Mouse (Mus musculus) layer of hippocampus, adult 18-20 months (tissue): ENCODE results near the gene Gfy. TPM values are rescaled to one million over a fixed set of nuclear protein-coding genes. Genes with fewer than 3 reads are reported as not detected.
A peak's percentile ranks its signal among the peaks of the same experiment; 100 is the strongest.
"Not testable (repeated sequence)": the region's sequence is repeated elsewhere in the genome, so short reads cannot be mapped to it uniquely, and the experiment has no call there.

Experiments used
- DNase-seq, 2 experiments: peaks; one replicate each; pipeline ENCODE4 v3.0.0; 2022; ENCODE audit warnings: low spot score in 2 of 2
- total RNA-seq, 2 experiments: library from RNA; stranded (reverse); gene quantifications; 2 replicates each; pipeline ENCODE4 v1.2.3; 2021

Gfy gene
- total RNA-seq, 2 experiments from 2014 or later: 0.18 TPM; not detected in 1

DNA sequence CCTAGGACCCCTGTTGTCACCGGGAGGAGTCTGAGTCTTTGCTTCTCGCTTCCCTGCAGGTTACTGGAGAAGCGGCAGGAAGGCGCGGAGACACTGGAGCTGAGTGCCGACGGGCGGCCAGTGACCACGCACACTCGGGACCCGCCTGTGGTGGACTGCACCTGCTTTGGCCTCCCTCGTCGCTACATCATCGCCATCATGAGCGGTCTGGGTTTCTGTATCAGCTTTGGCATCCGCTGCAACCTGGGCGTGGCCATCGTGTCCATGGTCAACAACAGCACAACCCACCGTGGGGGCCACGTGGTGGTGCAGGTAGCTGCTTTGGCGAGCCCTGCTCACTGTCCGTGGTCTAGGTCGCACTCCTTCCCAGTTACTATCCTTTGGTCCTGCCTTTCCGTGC is 10.7 kb downstream of the Gfy start:
- DNase-seq: peak in 1 of 2 experiments; percentile 22

DNA sequence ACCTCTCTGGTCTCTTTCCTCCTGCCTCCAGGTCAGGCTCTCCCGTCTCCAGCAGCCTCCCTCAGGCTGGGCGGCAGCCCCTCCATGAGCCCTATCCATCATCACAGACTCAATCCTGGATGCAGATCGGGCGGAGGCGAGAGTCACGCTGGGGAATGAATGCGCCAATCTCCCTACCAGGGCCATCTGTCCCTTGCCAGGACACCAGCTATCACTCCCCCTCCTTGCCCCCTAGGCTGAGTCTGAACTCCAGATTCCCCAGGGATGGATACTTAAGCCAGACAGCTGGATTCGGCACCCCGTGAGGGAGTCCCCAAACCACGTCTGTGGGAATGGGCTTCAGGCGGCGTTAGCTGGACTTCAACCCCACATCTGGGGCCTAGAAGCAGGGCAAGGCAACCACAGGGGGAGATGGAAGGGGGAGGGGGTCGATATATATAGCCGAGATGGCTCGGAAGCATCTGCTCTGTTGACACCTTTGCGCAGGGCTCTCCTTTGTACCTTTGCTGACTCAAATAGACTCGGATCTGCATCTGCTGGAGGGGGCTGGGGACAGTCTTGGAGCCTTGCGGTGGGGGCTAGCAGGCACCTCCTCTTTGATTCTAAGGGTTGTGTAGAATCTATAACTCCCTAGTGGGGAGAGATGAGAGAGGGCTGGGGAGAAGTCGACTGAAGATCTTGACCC is 11.5 kb downstream of the Gfy start:
- DNase-seq: peak; percentile 77 to 84

- DNase-seq: peak in 1 of 2 experiments; percentile 82
Observed at GRCm38 (mm10) chr7:45166950-45167401, 12.4 kb downstream of the Gfy start.

DNA sequence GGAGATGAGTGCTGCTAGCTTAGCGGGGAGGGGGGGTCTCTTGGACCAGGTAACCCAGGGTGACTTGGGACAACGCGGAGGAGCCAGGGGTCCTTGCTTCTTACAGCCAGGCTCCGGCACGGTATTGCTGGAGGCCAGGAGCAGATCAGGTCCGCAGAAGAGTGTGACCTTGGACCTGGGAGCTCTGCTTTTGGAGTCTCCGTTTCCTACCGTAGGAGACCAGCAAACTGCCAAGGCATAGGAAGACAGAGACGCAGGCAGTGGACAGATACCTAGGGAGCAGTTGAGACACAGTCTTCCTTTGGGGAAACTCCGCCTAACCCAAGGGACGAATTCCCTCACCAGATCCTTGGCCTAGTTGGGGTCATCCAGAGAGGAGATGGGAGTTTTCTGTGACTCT is 13.7 kb downstream of the Gfy start:
- no peak for DNase-seq

DNA sequence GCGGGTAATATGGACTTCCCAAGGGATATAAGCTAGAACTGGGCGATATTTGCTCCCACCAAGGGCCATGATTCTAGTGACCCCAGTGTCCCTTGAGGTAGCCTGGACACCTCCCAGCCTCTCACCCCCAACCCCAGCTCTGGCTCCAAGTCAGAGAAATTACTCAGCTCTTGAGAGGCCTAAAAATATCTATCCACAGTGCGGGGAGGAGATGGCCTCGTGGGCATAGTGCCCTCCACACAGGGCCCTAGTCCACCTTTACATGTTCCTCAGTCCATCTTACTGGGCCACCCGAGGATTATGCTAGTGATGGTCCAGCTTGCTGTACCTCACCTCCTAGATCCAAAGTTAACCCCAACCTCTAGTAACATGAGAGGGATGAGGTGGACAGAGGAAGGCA is 14.5 kb downstream of the Gfy start:
- DNase-seq: peak in 1 of 2 experiments; percentile 30

DNA sequence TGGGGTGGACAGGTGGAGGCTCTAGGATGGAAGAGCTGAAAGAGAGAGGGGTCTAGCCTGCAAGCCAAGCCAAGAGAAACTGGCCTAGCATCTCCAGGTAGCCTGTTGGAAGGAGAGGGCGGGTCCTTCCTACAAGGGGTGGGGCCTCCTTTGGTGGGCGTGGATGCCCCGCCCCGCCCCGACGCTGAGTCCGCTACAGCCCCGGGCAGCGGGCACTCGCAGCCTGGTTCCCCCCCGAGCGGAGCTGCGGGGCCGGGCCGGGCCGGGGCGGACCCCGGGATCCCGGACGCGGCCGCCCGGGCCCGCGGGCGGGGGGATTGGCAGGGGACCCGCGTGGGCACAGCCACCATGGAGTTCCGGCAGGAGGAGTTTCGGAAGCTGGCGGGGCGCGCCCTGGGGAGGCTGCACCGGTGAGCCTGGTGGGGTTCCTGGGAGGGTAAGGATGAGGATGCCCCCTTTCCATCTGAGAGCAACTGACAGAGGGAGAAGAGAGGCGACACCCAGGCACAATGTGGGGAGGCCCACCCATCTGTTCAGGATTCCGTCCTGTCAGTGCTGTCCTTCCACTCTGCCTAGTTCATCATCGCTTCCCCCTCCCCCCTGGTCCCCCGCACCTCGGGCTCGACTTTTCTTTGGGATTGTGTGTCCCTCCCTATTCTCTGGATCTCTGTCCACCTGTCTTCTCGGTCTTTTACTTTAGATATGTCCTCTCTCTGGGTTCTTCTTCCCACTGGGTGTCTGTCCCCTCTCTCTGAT is 15.5 kb downstream of the Gfy start, which contains the start of gene Slc17a7:
TSS of gene Slc17a7 (plus strand) at position 215 of the 756 bp plus-strand sequence.
- DNase-seq: peak in 1 of 2 experiments; percentile 74

DNA sequence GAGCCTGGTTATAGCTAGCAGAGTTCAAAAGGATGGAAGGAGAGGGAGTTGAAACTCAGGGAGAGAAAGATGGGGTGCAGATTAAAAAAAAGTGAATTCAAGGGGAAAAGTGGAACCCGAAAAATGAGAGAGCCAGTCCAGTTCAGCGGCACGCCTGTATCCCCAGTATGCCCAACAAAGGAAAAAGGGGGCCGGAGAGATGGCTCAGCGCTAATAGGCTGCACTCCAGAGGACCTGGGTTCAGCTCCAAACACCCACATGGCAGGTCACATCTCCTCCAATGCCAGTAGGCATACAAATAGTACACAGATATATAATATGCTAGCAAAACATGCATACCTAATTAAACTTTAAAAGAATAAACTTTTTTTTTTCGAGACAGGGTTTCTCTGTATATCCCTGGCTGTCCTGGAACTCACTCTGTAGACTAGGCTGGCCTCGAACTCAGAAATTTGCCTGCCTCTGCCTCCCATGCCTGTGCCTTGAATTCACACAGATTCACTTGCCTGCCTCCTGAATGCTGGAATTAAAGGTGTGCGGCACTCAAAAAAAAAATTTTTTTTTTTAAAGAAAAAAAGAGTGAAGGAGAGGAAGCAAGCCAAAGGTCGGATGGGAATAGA is 16.3 kb downstream of the Gfy start:
- DNase-seq: no peak

GRCm38 (mm10) chr7:45162551-45162950 is 16.8 kb downstream of the Gfy start:
- peak in 1 of 2 experiments; percentile 72 for DNase-seq

DNA sequence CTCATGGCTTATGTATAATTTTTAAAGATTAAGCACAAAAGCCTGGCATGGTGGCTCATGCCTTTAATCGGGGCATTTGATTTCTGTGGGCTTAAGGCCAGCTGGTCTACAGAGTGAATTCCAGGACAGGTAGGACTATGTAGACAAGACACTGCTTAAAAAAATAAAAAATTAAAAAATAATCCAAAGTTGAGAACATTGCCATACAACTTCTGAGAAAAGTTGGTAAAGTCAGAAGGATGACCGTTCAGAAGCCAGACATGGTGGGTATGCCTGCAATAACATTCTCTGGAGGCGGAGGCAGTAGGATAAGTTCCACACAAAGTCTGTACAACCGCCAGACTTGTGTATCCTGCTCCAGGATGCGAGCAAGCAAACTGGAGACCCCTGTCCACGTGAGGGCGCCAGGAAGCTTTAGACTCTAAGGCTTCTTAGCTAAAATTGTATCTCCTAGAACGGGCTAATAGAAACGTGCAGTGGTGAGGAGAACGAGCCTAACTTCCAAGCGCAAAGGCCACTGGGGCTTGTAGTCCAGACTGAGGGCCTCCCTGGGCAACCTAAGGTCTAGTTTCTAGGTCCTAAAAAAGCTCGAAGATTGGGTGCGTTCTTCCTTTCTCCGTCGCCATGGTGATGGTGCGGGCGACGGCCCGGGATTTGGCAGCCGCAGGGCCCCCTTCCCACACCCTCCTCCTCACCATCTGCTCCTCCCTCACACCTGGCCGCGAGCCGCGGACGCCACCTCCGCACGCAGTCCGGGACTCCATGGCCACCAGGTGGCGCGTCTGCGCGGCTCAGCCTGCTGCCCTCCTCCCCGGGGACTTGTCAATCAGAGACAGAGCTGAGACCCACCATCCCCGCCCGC is 17.5 kb downstream of the Gfy start:
- peak; percentile 97 for DNase-seq

DNA sequence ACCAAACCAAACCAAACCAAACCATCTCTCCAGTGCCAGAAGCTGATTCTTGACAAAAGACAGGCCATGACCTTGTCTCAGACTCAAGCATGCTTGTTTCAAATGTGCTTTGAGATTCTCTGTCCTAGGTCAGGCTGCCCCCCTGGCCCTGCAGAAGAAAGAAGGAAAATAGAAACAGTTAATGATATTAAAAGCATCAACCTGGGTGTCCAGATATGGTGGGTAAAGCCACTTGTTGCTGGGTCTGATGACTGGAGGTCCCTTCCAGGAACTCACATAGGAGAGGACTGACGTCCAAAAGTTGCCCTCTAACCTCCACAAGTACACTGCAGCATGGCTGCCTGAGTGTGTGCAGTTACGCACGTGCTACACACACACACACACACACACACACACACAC is 18.5 kb downstream of the Gfy start:
- no peak for DNase-seq

- DNase-seq: no peak
Observed at GRCm38 (mm10) chr7:45160316-45160800, 19.0 kb downstream of the Gfy start.

- DNase-seq: no peak
Observed at GRCm38 (mm10) chr7:45158991-45159390, 20.4 kb downstream of the Gfy start.

GRCm38 (mm10) chr7:45157459-45157858 is 21.9 kb downstream of the Gfy start:
- no peak for DNase-seq

DNA sequence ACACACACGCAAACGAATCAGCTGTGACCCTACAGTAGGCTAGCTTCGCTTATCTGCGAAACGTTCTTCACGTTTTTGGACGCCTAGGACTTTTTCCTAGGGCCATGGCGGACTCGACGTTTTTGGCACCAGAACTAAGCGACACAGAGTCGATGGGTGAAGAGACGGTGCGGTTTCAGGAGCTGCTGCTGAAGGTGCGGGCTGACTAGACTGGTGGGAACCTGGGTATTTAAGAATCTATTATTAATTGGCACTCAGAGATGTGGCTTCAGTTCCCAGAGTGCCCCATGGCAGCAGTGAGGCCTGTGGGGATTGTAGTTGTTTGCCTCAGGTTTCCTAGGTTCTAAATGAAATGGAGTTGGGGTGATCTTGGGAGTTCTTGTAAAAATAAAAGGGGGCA is 23.2 kb downstream of the Gfy start:
- DNase-seq: no peak

GRCm38 (mm10) chr7:45155590-45155989 is 23.8 kb downstream of the Gfy start:
- no peak for DNase-seq

- DNase-seq: peak in 1 of 2 experiments; percentile 60
Observed at GRCm38 (mm10) chr7:45154993-45155514, 24.3 kb downstream of the Gfy start.

DNA sequence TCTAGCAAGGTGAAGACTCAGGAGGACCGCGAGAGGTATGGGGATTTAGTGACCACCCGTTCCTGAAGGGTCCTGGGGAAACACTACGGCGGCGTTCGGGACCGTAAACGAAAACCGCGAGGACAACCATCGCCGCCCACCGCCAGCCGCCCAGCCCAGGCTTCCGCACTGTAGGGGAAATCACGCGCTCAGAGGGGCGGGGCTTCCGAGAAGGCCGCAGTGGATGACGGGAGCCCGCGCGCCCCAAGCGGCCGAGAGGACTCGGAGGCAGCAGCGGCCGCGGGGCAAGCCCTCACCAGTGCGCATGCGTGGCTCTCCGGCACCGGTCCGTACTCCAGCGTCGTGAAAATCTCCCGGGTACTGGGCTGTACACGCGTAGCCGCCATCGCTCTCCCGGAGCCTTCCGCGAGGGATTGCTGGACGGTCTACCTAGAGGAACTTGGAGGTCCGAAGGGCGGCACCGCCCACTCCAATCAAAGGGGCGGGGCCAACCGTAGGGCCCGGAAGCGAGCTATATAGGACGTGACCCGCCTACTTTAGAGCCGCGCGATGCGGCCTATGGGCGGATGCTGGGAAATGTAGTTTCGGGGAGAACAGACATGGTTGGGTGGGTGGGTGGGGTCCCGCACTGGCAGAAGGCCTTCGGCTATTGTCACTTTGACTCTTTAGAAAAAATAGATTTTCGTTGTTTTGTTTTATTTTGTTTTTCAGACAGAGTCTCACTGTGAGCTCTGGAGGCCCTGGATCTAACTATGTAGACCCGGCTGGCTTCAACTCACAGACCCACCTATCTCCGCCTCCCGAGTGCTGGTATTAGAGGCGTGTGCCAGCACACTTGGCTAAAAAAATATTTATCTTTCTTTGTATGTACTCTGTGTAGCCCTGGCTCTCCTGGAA is 25.0 kb downstream of the Gfy start, which contains the start of the genes Pih1d1 and Aldh16a1:
TSS of gene Pih1d1 (plus strand) at position 208 of the 897 bp plus-strand sequence.
TSS of gene Aldh16a1 (minus strand) at position 489 of the 897 bp plus-strand sequence.
- DNase-seq: peak; percentile 94 to 99

- no peak for DNase-seq
Observed at GRCm38 (mm10) chr7:45153586-45153985, 25.8 kb downstream of the Gfy start.

DNA sequence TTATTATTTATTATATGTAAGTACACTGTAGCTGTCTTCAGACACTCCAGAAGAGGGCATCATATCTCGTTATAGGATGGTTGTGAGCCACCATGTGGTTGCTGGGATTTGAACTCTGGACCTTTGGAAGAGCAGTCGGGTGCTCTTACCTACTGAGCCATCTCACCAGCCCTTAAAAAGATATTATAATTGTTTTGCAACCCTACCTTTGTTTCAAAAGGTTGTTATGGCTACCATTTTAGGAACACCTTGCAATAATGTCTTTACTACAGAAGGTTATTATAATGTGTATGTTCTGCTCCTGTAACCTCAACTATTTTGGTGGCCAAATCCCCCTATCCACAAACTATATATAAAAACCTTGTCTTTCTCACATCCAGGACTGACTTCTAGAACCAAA is 26.3 kb downstream of the Gfy start:
- DNase-seq: not testable (repeated sequence)
